Mouse (Mus musculus) left cerebral cortex, adult 2 months (tissue): ENCODE measurements around the gene Rack1. TPM values are rescaled to one million over a fixed set of nuclear protein-coding genes. Genes with fewer than 3 reads are reported as not detected.
"Not testable (repeated sequence)": the region's sequence is repeated elsewhere in the genome, so short reads cannot be mapped to it uniquely, and the experiment has no call there.

Source experiments
- DNase-seq, 2 experiments: peaks; one replicate each; pipeline ENCODE4 v3.0.0; 2021 to 2022; ENCODE audit warnings: low spot score in 2 of 2, mixed read lengths in 1 of 2; ENCODE audit errors: extremely low spot score in 1 of 2
- H3K27ac ChIP-seq: fragments of 200-600 bp; 2 replicates; pipeline ENCODE4 v1.8.1; 2022
- H3K4me3 ChIP-seq: fragments of 200-600 bp; 2 replicates; pipeline ENCODE4 v1.8.1; 2022
- CTCF ChIP-seq: fragments of 200-600 bp; IDR thresholded peaks from 2 replicates; pipeline ENCODE4 v1.8.1; 2022; ENCODE audit warnings: antibody characterized with exemption, mild to moderate bottlenecking, moderate library complexity
- intact Hi-C: fragments of 180-260 bp; cut with DNase I; formaldehyde crosslinking; loops from one replicate; pipeline ENCODE4 v1.15.1; 2025
- total RNA-seq, 2 experiments: library from RNA; stranded (reverse); gene quantifications; 2 replicates each; pipeline ENCODE4 v1.2.3; 2021

Rack1 gene
- total RNA-seq, 2 experiments from 2014 or later = 218 to 220 TPM

DNA sequence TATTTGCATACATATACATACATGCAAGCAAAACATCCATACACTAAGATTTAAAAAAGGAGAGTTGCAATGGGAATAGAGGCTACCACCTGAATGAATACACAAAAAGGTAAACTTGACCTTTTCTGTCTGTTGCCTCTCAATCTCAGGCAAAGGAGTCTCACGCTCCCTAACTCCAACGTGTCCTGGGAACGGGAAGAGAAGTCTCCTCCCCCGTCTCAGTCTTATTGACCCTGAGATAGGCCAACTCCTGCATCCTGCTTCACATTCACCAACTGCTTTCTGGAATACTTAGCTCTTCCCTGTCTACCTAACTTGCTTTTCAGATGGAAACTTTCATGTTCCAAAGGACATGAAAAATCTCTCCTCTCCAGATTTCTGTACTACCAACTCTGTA, 9.3 kb downstream of the Rack1 start:
- intact Hi-C loops = no loop called here
- TF ChIP-seq CTCF = no peak
- no peak overlapping the region for H3K27ac ChIP-seq
- DNase-seq = no peak
- no peak overlapping the region for H3K4me3 ChIP-seq

DNA sequence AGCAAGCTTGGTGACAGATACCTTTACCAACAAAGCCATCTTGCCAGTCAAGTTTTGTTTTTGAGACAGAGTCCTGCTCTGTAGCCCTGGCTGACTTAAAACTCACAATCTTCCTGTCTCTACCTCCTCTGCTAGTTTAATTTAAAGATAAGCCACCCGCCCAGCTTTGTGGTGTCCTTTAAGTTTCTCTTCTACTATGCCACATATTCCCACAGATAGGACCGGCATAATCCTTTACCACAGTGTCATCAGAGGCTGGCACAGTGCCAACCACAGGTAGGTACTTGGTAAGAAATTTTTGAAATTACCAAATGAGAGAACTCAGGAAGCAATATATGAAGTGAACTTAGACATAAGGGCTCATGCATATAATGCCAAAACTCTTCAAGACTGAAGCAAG, 10.0 kb downstream of the Rack1 start:
- Histone ChIP-seq H3K4me3 (no peak overlapping the region), H3K27ac (no peak overlapping the region)
- TF ChIP-seq CTCF = no peak
- intact Hi-C loops = no loop called here
- no peak for DNase-seq

DNA sequence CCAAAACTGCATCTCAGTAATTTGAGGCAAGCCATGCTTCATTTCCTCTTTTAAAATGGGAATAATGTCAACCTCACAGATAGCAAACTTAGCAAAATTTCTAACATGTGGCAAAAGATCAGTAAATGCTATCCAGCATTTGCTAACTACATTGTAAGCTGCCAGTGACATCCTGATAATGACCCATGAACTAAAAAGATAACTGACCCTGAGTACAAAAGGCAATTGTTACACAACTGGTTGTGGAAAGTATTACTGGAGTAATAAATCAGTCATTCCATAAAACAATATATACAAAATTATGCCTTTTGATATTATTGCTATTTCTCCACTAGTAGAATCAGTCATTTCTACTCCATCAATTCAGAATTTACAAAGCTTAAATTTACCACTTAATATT, 13.7 kb downstream of the Rack1 start:
- Histone ChIP-seq H3K4me3 (no peak overlapping the region), H3K27ac (no peak overlapping the region)
- DNase-seq = no peak
- intact Hi-C loops = no loop called here
- no peak for TF ChIP-seq CTCF

DNA sequence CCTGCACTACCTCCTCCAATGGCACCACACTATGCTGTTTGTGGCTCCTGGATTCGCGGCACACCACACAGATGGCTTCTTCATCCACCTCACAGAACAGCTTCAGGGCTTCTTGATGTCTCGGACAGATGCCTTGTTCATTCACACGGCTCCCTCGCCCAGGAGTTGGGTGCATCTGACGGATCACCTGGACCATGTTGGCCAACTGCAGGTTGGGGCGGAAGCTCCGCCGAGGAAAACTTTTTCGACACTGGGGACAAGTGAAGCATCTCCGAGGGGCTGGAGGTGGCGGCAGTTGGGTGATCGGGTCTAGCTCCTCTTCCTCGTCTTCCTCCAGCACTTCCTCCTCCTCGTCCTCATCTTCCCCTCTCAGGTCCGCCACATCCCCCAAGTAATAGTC, 15.7 kb downstream of the Rack1 start:
- no peak for TF ChIP-seq CTCF
- intact Hi-C loops = loop anchor here (5.0 kb wide), 1 partner anchor 386 kb away; the partner anchor contains the start of gene Zfp62
- H3K4me3 ChIP-seq = peak overlapping the region; percentile 71
- DNase-seq = no peak
- H3K27ac ChIP-seq = no peak overlapping the region; the same call in 1 of the 2 replicates

DNA sequence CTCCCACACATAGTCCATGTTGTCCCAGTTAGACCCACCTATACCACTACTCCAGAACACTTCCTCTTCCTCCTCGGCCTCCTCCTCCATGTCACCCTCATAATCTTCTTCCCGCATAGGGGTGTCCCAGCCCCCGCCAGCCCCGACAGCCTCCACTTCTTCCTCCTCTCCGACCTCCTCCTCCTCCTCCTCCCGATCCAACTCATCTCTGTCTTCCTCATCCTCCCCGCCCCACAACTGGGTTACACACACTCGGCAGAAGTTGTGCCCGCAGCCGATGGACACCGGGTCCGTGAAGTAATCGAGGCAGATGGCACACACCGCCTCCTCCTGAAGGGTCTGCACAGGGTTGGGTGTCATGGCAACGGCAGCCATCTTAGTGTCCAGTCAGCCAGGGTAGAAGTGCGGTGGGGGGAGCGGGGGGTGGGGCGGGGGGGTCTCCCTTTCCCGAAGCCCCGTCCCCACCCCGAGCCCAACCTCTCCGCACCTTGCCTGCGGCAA, 16.2 kb downstream of the Rack1 start:
- intact Hi-C loops = loop anchor here (5.0 kb wide), 1 partner anchor 386 kb away; the partner anchor contains the start of gene Zfp62
- no peak for TF ChIP-seq CTCF
- peak; percentile 30 to 52 for DNase-seq
- Histone ChIP-seq H3K4me3 (peak overlapping the region; percentile 71), H3K27ac (peak overlapping the region; percentile 100)

DNA sequence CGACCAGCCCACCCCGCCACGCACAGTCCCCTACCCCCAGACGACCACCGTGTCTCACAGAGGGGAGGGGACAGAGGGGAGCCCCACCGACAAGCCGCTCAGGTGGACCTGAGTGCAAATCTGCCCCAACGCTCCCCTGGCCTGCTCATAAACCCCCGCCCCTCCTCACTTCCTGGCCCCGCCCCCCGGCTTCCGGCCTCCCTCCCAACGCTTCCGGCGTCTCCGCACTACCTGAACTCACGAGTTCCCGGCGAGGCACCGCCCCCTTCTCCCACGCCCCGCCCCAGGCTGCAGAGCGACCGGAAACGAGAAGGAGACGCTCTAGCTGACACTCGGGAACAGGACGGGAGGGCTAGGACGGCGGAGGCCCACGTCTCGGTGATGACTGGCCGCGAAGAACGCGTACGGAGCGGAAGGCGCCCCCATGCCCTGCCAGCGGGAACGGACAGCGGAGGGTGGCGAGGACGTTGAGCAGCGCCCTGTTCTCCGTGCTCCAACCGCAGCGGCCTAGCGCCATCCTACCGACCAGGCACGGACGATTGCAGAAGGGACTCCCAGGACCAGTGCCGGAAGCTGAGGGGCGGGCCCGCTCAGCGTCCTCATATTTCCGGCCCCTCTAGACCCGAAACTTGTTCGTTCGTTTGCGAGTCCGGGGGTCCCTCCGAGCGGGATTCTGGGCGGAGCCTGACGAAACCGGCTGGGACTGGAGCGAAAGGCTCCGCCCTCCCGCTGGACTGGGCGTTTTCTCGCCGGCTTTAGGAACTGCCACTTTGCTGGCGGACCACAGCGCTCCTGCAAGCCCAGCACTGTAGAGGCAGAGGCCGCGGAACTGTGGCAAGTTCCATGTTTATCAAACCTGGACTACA, 16.9 kb downstream of the Rack1 start, which contains the start of gene Trim41:
Gene Trim41 (minus strand): TSS at position 554 of the 866 bp plus-strand sequence.
- intact Hi-C loops = loop anchor here (1.0 to 5.0 kb wide), 3 partner anchors 17 to 385 kb away; partner anchors contain the start of genes Rack1 and Zfp62
- H3K4me3 ChIP-seq = peak within 1 kb of the TSS; percentile 71
- DNase-seq = peak; percentile 97 to 99
- no peak for TF ChIP-seq CTCF
- peak within 1 kb of the TSS; percentile 100 for H3K27ac ChIP-seq

DNA sequence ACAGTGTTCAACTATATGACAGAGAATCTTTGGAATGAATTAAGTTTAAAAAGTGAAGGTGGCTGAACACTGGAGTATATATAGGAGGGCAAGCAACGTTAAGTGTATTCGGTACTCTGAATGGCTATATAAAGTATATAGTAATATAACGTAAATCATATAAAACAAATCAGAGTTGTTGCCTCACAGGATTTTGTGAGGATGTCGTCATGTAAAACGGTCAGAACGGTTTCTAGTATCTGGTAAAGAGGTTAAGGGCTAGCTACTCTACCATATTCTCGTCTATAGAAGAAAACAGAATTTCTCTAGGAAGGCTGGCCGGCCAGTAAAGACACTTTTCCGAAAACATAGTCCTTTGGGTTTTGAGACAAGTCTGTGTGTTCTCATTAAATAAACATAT, 17.7 kb downstream of the Rack1 start:
- TF ChIP-seq CTCF = no peak
- intact Hi-C loops = loop anchor here (1.0 to 5.0 kb wide), 4 partner anchors 17 to 385 kb away; partner anchors contain the start of genes Rack1 and Zfp62
- H3K27ac ChIP-seq = peak overlapping the region; percentile 100
- H3K4me3 ChIP-seq = peak overlapping the region; percentile 71
- no peak for DNase-seq

DNA sequence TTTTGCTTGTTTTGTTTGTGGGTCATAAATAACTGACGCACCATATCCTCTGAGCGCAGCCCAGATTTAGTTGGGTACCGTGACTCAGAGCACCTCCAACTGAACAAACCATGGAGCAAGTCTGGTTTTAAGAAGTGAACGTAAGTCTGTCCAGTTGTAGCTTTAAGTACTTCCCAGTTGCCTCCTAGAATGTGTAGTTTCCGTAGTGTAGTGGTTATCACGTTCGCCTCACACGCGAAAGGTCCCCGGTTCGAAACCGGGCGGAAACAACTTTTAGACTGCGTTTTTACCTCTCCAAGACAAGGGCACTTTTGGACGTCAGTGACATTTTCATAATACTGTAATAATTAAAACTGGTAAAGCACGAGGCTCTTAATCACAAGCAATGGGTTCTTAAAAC, 18.2 kb downstream of the Rack1 start:
- Histone ChIP-seq H3K4me3 (peak overlapping the region; percentile 71), H3K27ac (no peak overlapping the region; the same call in 1 of the 2 replicates)
- intact Hi-C loops = loop anchor here (1.0 to 5.0 kb wide), 2 partner anchors 16 to 384 kb away; partner anchors contain the start of gene Zfp62
- TF ChIP-seq CTCF = no peak
- peak; percentile 84 to 87 for DNase-seq

DNA sequence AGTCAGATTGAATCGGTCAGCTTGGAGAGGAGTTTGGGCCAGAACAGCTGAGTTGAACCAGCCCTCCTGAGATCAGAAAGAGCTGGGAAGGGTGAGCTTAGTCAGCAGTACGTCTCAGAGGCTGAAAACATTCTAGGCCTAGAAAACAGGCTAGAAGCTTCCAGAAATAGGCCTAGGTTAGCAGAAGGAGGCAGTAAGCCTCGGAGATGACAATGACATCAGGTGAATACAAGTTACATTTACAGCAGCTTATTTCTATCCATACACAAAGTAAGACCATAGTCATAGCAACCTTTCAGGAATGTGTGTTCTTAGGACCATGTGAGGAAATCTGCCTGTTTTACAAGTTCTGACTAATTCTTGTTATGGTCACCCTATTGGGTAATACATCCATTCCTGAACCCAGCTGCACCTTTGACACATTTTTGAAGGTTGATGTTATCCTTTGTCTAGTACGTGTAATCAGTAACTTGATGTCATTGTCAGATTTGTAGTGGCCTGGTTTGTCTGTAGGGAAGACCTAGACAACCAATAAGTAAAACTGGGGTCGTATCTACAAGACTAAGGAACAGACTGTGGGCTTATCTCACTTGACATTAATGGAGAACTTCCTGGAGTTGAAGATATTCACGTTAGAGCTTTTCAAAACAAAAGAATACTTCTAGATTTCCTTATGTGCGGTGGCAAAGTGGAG, 19.6 kb downstream of the Rack1 start:
- intact Hi-C loops = loop anchor here (5.0 kb wide), 1 partner anchor 383 kb away; the partner anchor contains the start of gene Zfp62
- no peak for TF ChIP-seq CTCF

DNA sequence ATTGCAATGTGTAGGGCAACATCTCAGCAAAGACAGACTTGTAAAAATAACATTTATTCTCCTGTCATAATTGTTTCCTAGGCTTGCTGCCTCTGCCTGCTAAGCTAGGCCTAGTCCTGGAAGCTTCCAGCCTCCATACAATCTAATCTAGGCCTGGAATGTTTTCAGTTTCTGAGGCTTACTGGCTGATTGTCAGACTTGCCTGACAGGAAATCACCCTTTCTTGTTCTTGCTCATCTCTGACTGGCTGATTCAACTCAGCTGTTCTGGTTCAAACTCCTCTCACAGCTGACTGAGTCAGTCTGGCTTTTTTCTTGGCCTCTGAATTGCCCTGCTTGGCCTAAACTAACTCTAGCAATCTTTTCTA, 20.2 kb downstream of the Rack1 start:
- TF ChIP-seq CTCF = no peak
- Histone ChIP-seq H3K27ac (no peak overlapping the region), H3K4me3 (no peak overlapping the region)
- no peak for DNase-seq
- intact Hi-C loops = no loop called here

More for the DNA sequence above, 19.6 kb downstream of the Rack1 start:
- H3K4me3 ChIP-seq = no peak overlapping the region
- H3K27ac ChIP-seq = no peak overlapping the region
- no peak for DNase-seq

DNA sequence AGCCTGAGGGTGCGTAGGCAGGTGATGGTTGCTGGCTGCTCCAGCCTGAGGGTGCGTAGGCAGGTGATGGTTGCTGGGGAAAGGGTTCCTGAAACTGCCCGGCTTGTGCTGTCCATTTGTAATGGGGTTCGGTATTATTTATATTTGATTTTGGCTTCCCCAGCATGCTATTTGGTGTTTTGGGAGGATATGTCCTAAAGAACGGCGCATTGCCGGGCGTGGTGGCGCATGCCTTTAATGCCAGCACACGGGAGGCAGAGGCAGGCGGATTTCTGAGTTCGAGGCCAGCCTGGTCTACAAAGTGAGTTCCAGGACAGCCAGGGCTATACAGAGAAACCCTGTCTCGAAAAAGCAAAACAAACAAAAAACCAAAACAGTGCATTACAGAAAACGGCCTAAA, 21.2 kb downstream of the Rack1 start:
- DNase-seq, intact Hi-C loops, H3K27ac ChIP-seq, H3K4me3 ChIP-seq: not testable (repeated sequence)
